ENCODE assay signal across 8 mouse cellular contexts in genomic region chr19:44295741-44296140, GRCm38 (mm10). TPM values are rescaled to one million over a fixed set of nuclear protein-coding genes. Genes with fewer than 3 reads are reported as not detected.
DNase-seq lines count a peak whose midpoint lies in the region; ATAC-seq and TF ChIP-seq lines count a peak whose summit lies in the region.

No protein-coding gene starts in this region.

- ATAC-seq in erythroid progenitor cell, adult 5-6 weeks (replicated peaks; ENCODE audit: low FRiP score, poor library complexity, severe bottlenecking) = peak; percentile 73
- no peak; the same call in 1 of the 2 replicates for ATAC-seq in heart, embryonic 14.5 days (ENCODE audit: insufficient number of reproducible peaks, insufficient read depth, low FRiP score, low read depth)
- ATAC-seq in liver, embryonic 13.5 days (ENCODE audit: low read depth) = peak; percentile 26
- 0 out of 2 replicates have a peak, but pooled peaks have one; percentile 17 for ATAC-seq in stomach, embryonic 14.5 days (ENCODE audit: insufficient number of reproducible peaks, insufficient read depth, low FRiP score, low read depth)

- peaks cover 58% of the 10 kb centered on the region for H3K36me3 ChIP-seq in C2C12 (ENCODE audit: control insufficient read depth, insufficient read depth)
- peaks cover 58% of the 10 kb centered on the region for H3K36me3 ChIP-seq in heart, embryonic 14.5 days (ENCODE audit: control insufficient read depth, insufficient read depth, low read length)
- peaks cover 56% of the 10 kb centered on the region for H3K36me3 ChIP-seq in liver, embryonic 13.5 days
- H3K36me3 ChIP-seq in stomach, embryonic 14.5 days (ENCODE audit: control insufficient read depth, insufficient read depth, low read length) = peaks cover 45% of the 10 kb centered on the region

- peaks cover 45 to 73% of the 10 kb centered on the region in 2 experiments for H3K4me1 ChIP-seq in heart, embryonic 14.5 days (ENCODE audit: control insufficient read depth in 2 of 2, insufficient read depth in 2 of 2, low read length in 2 of 2)
- peaks cover 92% of the 10 kb centered on the region for H3K4me1 ChIP-seq in liver, embryonic 13.5 days (replicated peaks)
- H3K4me1 ChIP-seq in stomach, embryonic 14.5 days (ENCODE audit: control insufficient read depth, insufficient read depth, low read length) = peaks cover 60% of the 10 kb centered on the region

- 10% methylated on average over 4 of the region's 4 CpGs for WGBS in heart, embryonic 14.5 days
- 9% methylated on average over 4 of the region's 4 CpGs for WGBS in liver, embryonic 13.5 days (ENCODE audit: insufficient replicate concordance)
- 5% methylated on average over 4 of the region's 4 CpGs for WGBS in stomach, embryonic 14.5 days

- H3K9ac ChIP-seq in heart, embryonic 14.5 days (ENCODE audit: low read length) = peak overlapping the region; percentile 85
- peak overlapping the region; percentile 80 for H3K9ac ChIP-seq in liver, embryonic 13.5 days
- H3K9ac ChIP-seq in stomach, embryonic 14.5 days (replicated peaks; ENCODE audit: low read depth, low read length) = peak overlapping the region; percentile 38; the same call in 1 of the 2 replicates

- TF ChIP-seq POLR2A in brain, embryonic 14.5 days (IDR thresholded peaks at IDR 0.05; ENCODE audit: borderline replicate concordance, extremely low read depth, insufficient read depth, insufficient read length, poor library complexity, severe bottlenecking) = no peak

- peak; percentile 87 for DNase-seq in brain, embryonic 14.5 days (ENCODE audit: low read depth)
- peak; percentile 90 for DNase-seq in kidney, postnatal 14 days
- peak; percentile 85 for DNase-seq in liver, embryonic 13.5 days
- peak; percentile 89 to 92 for DNase-seq in natural killer cell, adult 2 months (ENCODE audit: low spot score in 2 of 2)

- no peaks in the 10 kb centered on the region for H3K27me3 ChIP-seq in C2C12 (ENCODE audit: control insufficient read depth, insufficient read depth, insufficient read length)
- no peaks in the 10 kb centered on the region for H3K27me3 ChIP-seq in heart, embryonic 14.5 days (ENCODE audit: control insufficient read depth, insufficient read depth, low read length)
- H3K27me3 ChIP-seq in liver, embryonic 13.5 days = no peaks in the 10 kb centered on the region
- H3K27me3 ChIP-seq in stomach, embryonic 14.5 days (ENCODE audit: control insufficient read depth, insufficient read depth, low read length) = no peaks in the 10 kb centered on the region

- H3ac ChIP-seq in C2C12 (ENCODE audit: control insufficient read depth, insufficient read length, low read depth) = peak overlapping the region; percentile 8

- no peaks in the 10 kb centered on the region for H3K9me3 ChIP-seq in heart, embryonic 14.5 days (ENCODE audit: control insufficient read depth, low read length)
- H3K9me3 ChIP-seq in liver, embryonic 13.5 days (replicated peaks) = no peaks in the 10 kb centered on the region
- no peaks in the 10 kb centered on the region for H3K9me3 ChIP-seq in stomach, embryonic 14.5 days (ENCODE audit: control insufficient read depth, low read depth, low read length)

- peak overlapping the region; percentile 85 for H3K4me3 ChIP-seq in C2C12 (ENCODE audit: insufficient read depth, poor library complexity, severe bottlenecking)
- H3K4me3 ChIP-seq in heart, embryonic 14.5 days (ENCODE audit: control insufficient read depth in 1 of 2, insufficient read depth in 1 of 2, low read depth in 1 of 2, low read length in 2 of 2) = peak overlapping the region; percentile 91 to 92
- peak overlapping the region; percentile 74 for H3K4me3 ChIP-seq in liver, embryonic 13.5 days (replicated peaks)
- peak overlapping the region; percentile 96 for H3K4me3 ChIP-seq in stomach, embryonic 14.5 days (ENCODE audit: low read depth, low read length)

- H3K4me2 ChIP-seq in heart, embryonic 14.5 days (ENCODE audit: low read length) = peak overlapping the region; percentile 93
- H3K4me2 ChIP-seq in liver, embryonic 13.5 days = peak overlapping the region; percentile 83
- peak overlapping the region; percentile 88 for H3K4me2 ChIP-seq in stomach, embryonic 14.5 days (replicated peaks; ENCODE audit: low read depth, low read length)

- H3K27ac ChIP-seq in heart, embryonic 14.5 days (replicated peaks in 1 of 2; ENCODE audit: control insufficient read depth in 1 of 2, insufficient read depth in 1 of 2, low read depth in 2 of 2, low read length in 2 of 2) = no peak overlapping the region
- H3K27ac ChIP-seq in liver, embryonic 13.5 days = peak overlapping the region; percentile 94
- no peak overlapping the region for H3K27ac ChIP-seq in stomach, embryonic 14.5 days (ENCODE audit: low read length)

- peak; percentile 92 for TF ChIP-seq CTCF in C2C12 (IDR thresholded peaks at IDR 0.05; ENCODE audit: control insufficient read depth, insufficient read depth, insufficient read length)
- TF ChIP-seq CTCF in brain, embryonic 14.5 days (IDR thresholded peaks at IDR 0.05; ENCODE audit: borderline replicate concordance, extremely low read depth, insufficient read depth, insufficient read length) = peak; percentile 98

- peaks cover 64% of the 10 kb centered on the region for H3K79me3 ChIP-seq in C2C12 (ENCODE audit: low read depth)

- peaks cover 69% of the 10 kb centered on the region for H3K79me2 ChIP-seq in C2C12 (ENCODE audit: control insufficient read depth, insufficient read depth)

TF ChIP-seq in C2C12, 6 proteins besides CTCF, POLR2A, EP300 and RAD21:
- TF ChIP-seq CEBPB (IDR thresholded peaks at IDR 0.05; ENCODE audit: low read depth) = peak; percentile 71
- TF ChIP-seq MAX (IDR thresholded peaks at IDR 0.05) = peak; percentile 97
- peak; percentile 7 for TF ChIP-seq MYOD1 (IDR thresholded peaks at IDR 0.05; ENCODE audit: control insufficient read depth, insufficient read length, low read depth)
- no peak for TF ChIP-seq USF1 (IDR thresholded peaks at IDR 0.05; ENCODE audit: low read depth)
- no peak for TF ChIP-seq FOSL1 (IDR thresholded peaks at IDR 0.05; ENCODE audit: insufficient read depth, low read length, poor library complexity, severe bottlenecking)

RNA-seq across cellular contexts. Expression of gene Scd2, which starts 2.3 kb away (rescaled TPM):
- polyA plus RNA-seq in C2C12 (2012; fragmentation: generic; extraction: Trizol) = 144 TPM
- polyA plus RNA-seq in brain, embryonic 14.5 days (2012; rRNA removed) = 346 and 452 TPM in 2 replicates
- 13.7 and 18.9 TPM in 2 replicates for total RNA-seq in erythroid progenitor cell, adult 5-6 weeks (2015; ENCODE audit: low replicate concordance)
- total RNA-seq in erythroid progenitor cell, adult 5-6 weeks (2017; ENCODE audit: low replicate concordance) = 9.4 and 13.2 TPM in 2 replicates
- polyA plus RNA-seq in heart, embryonic 14.5 days (2014; fragmentation: Nextera tagmentation; extraction: Ambion mirVana) = 139 and 146 TPM in 2 replicates
- 73.7 and 106 TPM in 2 replicates for polyA plus RNA-seq in liver, embryonic 13.5 days (2015; fragmentation: Nextera tagmentation; extraction: Ambion mirVana)
- polyA plus RNA-seq in stomach, embryonic 14.5 days (2014; fragmentation: Nextera tagmentation; extraction: Ambion mirVana) = 237 and 282 TPM in 2 replicates

RNA-seq across cellular contexts. Expression of gene Scd4, which starts 37.2 kb away (rescaled TPM):
- 0.05 TPM for polyA plus RNA-seq in C2C12 (2012; fragmentation: generic; extraction: Trizol)
- polyA plus RNA-seq in brain, embryonic 14.5 days (2012; rRNA removed) = 0.19 and 0.30 TPM in 2 replicates
- total RNA-seq in erythroid progenitor cell, adult 5-6 weeks (2015; ENCODE audit: low replicate concordance) = not detected in 2 replicates
- total RNA-seq in erythroid progenitor cell, adult 5-6 weeks (2017; ENCODE audit: low replicate concordance) = 2.1 TPM in 1 of 2 replicates, not detected in the other
- 2.1 and 2.9 TPM in 2 replicates for polyA plus RNA-seq in heart, embryonic 14.5 days (2014; fragmentation: Nextera tagmentation; extraction: Ambion mirVana)
- polyA plus RNA-seq in liver, embryonic 13.5 days (2015; fragmentation: Nextera tagmentation; extraction: Ambion mirVana) = 0.05 TPM in 1 of 2 replicates, not detected in the other
- 0.10 and 0.25 TPM in 2 replicates for polyA plus RNA-seq in stomach, embryonic 14.5 days (2014; fragmentation: Nextera tagmentation; extraction: Ambion mirVana)
